Mouse (Mus musculus): ENCODE measurements around the gene Lman2l. TPM values are rescaled to one million over a fixed set of nuclear protein-coding genes. Genes with fewer than 3 reads are reported as not detected.

Lman2l gene
- total RNA-seq, 1 experiment = 13.0 TPM

DNA sequence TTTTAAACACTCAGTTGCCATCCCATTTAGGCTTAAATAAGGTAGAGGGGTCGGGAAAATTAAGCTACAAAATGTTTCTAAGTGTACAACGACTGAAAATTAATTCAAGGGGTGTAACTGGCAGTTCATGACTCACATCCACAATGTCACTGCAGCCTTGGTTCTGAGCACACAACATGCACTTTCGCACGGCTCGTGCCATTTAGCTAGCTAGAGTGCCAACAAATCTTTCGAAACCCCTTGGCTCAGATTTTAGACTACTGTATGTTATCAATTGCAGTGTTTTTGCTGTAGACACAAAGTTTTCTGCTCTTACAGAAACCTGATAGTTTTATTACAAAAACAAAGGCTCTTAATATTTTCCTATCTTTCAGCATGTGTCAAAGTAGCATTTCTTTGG is 74.2 kb downstream of the Lman2l start:
- TF ChIP-seq MAFK (IDR thresholded peaks at IDR 0.05; ENCODE audit: insufficient read depth, low read depth, low read length) (no peak), CHD2 (IDR thresholded peaks at IDR 0.05; ENCODE audit: low read depth, low read length) (no peak), HCFC1 (IDR thresholded peaks at IDR 0.05; ENCODE audit: borderline replicate concordance, insufficient read depth, low read length) (no peak), ZNF384 (IDR thresholded peaks at IDR 0.05; ENCODE audit: low read depth, low read length) (no peak), ZC3H11A (IDR thresholded peaks at IDR 0.05; ENCODE audit: borderline replicate concordance, low read depth, low read length) (no peak)
- no peak for DNase-seq (ENCODE audit: low read depth, low spot score)
- peaks cover 0 to 7% of the 10 kb centered on the region in 2 experiments; a peak in 1 of 4 replicates for H3K4me1 ChIP-seq (ENCODE audit: control insufficient read depth in 2 of 2, insufficient read depth in 2 of 2, low read length in 2 of 2, poor library complexity in 1 of 2)
- in situ Hi-C loops (cut with MboI; ENCODE audit: low sequenced_read_pairs in 2 of 2, unreplicated experiment in 2 of 2) = no loop called here
- no peak overlapping the region for H3K4me3 ChIP-seq (ENCODE audit: insufficient read depth in 1 of 2, low read depth in 1 of 2, low read length in 2 of 2, poor library complexity in 1 of 2, severe bottlenecking in 1 of 2)
- no peak overlapping the region for H3K27ac ChIP-seq (ENCODE audit: insufficient read depth, low read depth, low read length, poor library complexity, severe bottlenecking)
- no peak overlapping the region for H3K9ac ChIP-seq (ENCODE audit: insufficient read depth, low read depth, low read length, poor library complexity, severe bottlenecking)
- H3K9me3 ChIP-seq (ENCODE audit: control insufficient read depth, insufficient read depth, low read depth, low read length) = no peaks in the 10 kb centered on the region
- H3K36me3 ChIP-seq (ENCODE audit: control insufficient read depth, insufficient read depth, low read length, poor library complexity, severe bottlenecking) = peaks cover 4% of the 10 kb centered on the region; the same call in 1 of the 2 replicates

Other genes starting within 250 kb of the Lman2l start
- gene Uggt1, start 200.6 kb downstream of the Lman2l start, total RNA-seq (2012; rRNA removed) = 136 and 169 TPM in 2 replicates
- 0.18 and 0.26 TPM in 2 replicates for gene Neurl3, start 170.6 kb downstream of the Lman2l start, total RNA-seq (2012; rRNA removed)
- 5.2 and 7.9 TPM in 2 replicates for gene Arid5a, start 137.5 kb downstream of the Lman2l start, total RNA-seq (2012; rRNA removed)
- 27.0 and 31.8 TPM in 2 replicates for gene Kansl3, start 76.1 kb downstream of the Lman2l start, total RNA-seq (2012; rRNA removed)
- 0.13 and 0.21 TPM in 2 replicates for gene Fer1l5, start 73.0 kb downstream of the Lman2l start, total RNA-seq (2012; rRNA removed)
- 10.7 and 17.9 TPM in 2 replicates for gene Cnnm4, start 26.3 kb upstream of the Lman2l start, total RNA-seq (2012; rRNA removed)
- 28.6 and 50.7 TPM in 2 replicates for gene Cnnm3, start 66.6 kb upstream of the Lman2l start, total RNA-seq (2012; rRNA removed)
- gene Ankrd23, start 91.6 kb upstream of the Lman2l start, total RNA-seq (2012; rRNA removed) = 5.0 and 5.5 TPM in 2 replicates
- gene Gm42417, start 94.2 kb upstream of the Lman2l start, total RNA-seq (2012; rRNA removed) = 0.21 TPM in 1 of 2 replicates, not detected in the other
- gene Ankrd39, start 102.2 kb upstream of the Lman2l start, total RNA-seq (2012; rRNA removed) = 11.3 and 15.7 TPM in 2 replicates
- gene Sema4c, start 113.1 kb upstream of the Lman2l start, total RNA-seq (2012; rRNA removed) = 9.8 and 10.0 TPM in 2 replicates
- gene Fam178b, start 237.9 kb upstream of the Lman2l start, total RNA-seq (2012; rRNA removed) = 8.0 and 11.2 TPM in 2 replicates
- gene Cox5b, start 246.2 kb upstream of the Lman2l start, total RNA-seq (2012; rRNA removed) = 598 and 769 TPM in 2 replicates